Mouse (Mus musculus) kidney, adult 9 months (tissue): Measurements from ENCODE around the gene Ssbp2.

Experiments used
- DNase-seq: peaks from one replicate; pipeline ENCODE4 v3.0.0; 2022

Ssbp2 gene

DNA sequence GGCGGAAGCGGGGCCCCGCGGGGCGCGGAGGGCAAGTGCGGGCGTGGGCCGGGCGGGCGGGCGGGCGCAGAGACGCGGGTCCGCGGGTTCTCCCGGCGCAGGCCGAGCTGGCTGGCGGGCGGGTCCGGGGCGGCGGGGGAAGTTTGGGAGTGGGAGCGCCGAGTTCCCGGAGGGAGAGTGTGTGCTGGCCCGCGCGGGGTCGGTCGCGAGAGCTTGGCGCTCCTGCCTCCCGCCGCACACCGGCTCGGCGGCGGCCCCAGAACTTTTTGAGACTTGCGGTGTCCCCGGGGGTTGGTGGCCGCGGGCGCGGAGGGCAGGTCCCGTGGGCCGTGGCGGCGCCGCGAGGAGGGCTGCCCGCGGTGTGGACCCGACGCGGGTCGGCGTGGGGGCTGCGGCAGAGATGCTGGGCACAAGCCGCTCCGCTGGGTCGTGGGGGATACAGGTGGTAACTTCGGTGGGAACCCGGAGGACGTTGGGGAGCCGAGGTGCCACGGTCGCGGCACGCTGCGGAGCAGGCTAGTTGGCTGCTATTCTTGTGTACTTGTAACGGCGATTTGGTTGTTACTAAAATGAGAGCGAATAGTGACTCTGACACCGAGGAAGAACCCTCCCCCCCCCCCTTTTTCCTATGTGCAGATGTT lies 1.7 kb downstream of the Ssbp2 start:
- DNase-seq = no peak

DNA sequence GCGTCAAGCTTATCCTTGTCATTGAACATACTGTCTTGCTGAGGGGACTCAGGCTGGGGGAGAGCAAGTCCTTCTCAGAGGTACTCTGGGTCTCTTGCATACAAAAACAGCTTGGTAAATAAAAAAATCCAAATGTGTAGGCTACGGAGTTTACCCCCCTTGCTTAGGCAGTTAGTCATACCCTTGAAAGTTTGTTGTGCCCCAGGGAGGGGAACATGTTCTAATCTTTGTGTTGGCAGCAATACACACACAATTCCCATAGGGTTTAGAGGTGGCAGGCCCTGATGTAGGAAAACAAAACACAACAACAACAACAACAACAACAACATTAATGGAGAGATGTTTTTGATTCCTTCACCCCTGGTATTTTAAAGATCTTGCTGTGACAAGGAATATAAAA lies 2.3 kb downstream of the Ssbp2 start:
- no peak for DNase-seq

DNA sequence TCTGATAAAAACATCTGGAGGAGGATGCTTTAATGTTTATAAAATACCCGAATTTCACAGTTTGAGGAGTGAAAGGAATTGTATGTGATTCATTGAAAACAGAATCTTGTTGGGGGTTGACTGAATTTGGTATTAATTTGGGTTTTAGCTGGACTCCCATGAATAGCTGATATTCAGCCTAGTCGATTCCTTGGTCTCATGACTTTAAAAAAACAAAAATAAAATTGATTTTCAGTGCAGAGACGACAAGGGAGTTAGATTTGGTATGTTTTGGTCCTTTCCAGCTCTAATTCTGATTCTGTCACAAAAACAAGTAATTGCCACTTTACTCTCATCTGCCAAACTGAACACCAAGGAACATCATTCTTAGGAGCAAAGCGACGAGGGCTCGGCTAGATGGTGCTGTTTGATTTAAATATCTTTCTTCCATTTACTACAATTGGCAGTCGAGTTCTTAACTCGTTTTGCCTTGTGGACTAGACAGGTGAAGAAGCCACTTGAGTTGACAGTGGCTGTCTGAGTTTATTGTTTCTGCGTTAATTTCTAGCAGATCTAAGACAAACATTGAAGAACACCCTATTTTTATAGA lies 2.9 kb downstream of the Ssbp2 start:
- DNase-seq = peak; percentile 65

DNA sequence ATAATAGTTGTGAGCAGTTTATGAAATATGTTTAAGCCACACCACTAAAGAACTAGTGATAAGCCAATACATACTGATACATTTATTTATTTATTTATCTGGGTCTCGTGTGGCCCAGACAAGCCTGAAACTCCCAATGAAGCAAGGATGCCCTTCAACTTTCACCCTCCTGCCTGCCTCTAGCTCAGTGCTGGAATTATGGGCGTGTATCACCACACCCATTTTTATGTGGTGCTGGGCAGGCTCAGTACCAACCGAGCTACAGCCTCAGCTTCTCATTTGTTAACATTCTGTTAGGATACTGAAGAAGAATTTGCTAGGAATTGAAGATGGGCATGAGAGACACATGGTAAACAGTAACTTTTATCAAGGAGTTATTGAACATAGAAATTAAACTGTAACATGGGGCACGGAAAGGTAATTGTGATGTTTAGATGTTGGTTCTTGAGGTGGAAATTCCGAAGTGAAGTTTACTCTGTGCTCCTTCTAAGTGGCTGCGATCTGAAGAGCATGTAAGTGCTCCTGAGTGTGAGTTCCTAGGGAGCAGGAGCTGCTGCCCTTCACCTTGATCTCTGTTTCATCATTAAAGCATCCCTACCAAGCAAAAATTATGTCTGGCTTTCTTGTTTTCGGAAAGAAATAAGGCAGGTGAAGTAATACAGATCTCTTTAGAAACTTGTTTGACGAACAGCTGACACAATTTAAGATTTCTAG lies 5.1 kb downstream of the Ssbp2 start:
- DNase-seq = no peak

DNA sequence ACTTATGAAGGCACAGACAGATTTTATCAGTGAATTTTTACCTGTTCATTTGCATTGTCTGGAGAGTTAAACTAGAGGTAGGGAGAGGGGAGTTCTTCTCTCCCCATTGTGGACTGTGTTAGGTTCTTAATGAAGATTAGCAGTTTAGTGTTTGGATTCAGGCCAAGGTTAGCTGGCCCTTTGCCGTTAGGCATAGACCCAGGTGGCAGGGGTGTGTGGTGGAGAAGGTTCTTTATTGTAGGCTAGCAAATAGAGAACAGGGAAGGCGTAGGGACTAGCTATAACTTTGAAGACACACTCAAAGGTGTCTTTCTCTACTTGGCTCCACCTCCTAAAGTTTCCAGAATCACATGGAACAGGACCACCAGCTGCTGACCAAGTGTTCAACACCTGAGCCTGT lies 11.5 kb downstream of the Ssbp2 start:
- DNase-seq = peak; percentile 41

DNA sequence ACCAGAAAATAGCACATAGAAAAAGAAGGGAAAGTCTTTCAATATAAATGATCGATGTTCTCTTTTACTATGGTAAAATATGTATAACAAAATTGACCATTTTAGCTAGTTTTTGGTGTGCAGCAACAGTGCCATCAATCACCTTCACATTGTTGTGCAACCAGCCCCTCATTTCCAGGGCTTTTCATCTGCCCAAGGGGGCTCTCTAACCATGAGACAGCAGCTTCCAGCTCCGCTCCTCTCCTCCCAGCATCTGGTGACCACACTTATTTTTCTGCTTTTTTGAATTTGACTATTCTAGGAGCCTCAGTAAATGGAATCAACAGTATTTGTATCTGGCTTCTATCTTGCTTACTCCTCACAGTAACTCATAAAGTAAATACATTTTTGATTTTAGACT lies 11.9 kb downstream of the Ssbp2 start:
- no peak for DNase-seq

DNA sequence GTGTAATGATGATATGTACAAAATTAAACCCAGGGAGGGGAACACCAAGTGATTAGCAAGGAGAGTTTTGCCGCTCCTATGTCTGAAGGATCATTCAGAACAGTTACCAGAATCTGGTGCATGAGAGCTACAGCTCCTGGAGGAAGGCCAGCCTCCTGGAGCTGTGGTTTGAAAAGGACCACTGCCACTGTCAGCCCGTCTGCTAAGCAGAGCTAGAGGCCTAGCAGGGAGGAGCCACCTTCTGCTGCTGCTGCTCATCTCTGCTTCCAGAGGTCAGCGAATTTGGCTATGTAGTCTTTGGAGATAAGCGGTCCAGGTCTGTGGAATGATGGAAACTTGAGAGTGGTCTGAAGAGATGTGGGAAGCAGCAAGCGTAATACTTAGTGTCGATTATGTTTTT lies 13.4 kb downstream of the Ssbp2 start:
- no peak for DNase-seq

DNA sequence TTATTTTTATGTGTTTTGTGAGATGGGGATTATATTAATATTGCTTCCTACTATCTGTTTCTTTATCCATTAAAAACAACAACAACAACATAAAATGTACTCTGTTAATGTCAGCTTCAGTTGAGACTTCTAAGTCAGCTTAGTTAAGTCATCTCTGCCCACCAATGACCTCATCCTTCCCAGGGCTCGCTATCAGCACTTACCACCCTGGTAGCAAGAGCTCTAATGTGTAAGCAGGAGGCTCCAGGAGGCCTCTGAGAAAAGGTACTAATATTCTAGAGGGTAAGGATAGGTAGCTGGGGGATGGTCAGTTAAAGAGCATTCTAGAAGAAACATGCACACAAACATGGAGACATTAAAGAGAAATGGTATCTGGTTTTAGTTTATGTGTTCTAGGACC lies 13.9 kb downstream of the Ssbp2 start:
- DNase-seq = no peak

DNA sequence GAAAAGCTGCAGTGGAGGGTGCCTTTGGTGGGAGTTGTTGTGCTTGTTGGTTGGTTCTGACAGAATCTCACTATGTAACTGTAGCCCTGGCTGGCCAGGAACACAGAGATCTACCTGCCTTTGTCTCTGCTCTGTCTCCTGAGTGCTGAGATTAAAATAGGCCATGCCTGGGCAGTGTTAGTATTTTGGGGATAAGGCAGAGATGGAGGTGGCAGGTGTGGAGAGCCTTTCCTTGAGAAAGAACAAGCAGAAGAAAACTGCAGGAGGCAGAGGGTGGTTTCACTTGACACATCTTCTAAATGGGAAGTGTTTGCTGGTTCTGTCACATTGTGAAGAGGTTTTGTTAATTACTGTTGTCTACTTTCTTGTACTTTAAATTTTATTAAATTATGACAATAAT lies 15.8 kb downstream of the Ssbp2 start:
- DNase-seq = no peak

DNA sequence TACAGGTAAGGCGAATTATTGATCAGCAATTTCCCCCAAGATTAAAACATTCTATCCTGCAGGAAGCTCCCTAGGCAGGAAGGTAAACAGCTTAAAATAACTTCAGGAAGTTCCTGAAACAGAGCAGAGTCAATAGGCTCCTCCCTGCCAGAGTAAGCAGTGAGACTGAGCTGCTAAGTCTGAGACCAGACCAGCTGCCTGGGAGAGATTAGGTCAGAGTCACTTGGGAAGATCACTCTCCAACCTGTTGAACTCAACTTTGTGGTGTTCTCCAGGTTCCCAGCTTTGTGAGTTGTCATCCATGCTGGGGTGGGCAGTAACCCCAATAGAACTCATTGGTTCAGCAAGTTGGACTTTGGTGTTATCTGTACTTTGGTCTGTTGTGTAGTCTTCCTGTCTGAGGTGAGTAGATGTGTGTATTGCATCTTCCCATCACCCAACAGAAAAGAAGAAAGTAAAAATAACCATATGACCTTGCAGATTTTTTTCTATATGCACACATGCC lies 16.6 kb downstream of the Ssbp2 start:
- DNase-seq = peak; percentile 68

DNA sequence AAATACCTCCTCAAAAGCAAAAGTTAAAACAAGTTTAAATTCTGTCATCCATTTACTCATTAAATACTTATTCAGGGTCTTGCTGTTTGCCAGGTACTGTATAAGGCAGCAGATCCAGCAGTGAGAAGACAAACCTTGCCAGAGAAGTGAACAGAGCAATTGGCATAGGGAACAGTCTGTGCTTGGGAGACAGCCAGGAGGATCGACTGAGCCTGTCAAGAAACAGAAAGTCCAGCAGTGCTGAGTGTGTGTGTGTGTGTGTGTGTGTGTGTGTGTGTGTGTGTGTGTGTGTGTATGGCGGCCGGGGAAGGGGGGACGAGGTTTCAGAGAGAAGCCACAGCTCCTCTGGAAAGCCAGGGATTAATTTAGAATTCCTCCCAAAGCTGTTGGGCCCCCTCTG lies 17.9 kb downstream of the Ssbp2 start:
- DNase-seq = peak; percentile 91

DNA sequence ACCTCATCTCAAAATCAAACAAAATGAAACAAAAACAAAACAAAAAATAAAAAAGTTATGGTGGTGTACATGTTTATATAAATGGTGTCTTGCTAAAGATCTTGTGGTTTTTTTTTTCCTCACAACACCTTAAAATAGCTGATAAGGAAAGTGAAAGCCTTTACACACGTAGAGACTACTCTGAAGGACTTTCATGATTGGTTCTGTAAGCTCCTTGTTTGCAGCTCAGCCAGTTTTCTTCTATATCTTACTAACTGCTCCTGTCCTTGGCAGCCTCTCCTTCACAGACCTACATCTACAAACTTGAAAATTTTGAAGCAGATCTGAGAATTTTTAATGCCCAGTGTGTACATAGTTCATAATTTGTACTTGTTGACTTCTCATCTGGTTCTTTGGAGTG lies 24.2 kb downstream of the Ssbp2 start:
- no peak for DNase-seq

DNA sequence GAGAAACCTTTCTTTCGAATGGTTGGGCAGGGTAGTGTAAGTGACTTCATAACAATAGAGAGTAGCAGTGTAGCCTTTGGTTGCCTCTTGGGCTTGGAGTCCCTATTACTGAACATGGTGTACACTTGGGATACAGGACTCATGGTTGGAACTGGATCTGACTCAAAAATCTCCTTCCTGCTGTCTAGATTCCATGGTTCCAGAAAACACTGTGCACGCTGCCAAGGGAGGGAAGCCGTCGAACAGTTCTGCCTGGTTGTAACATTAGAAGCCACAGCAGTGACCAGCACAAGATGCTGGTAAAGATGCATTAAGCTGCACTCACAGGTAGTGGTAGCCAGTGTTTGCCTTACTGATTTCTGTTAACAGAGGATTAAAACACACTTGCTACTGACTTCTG lies 32.0 kb downstream of the Ssbp2 start:
- no peak for DNase-seq

DNA sequence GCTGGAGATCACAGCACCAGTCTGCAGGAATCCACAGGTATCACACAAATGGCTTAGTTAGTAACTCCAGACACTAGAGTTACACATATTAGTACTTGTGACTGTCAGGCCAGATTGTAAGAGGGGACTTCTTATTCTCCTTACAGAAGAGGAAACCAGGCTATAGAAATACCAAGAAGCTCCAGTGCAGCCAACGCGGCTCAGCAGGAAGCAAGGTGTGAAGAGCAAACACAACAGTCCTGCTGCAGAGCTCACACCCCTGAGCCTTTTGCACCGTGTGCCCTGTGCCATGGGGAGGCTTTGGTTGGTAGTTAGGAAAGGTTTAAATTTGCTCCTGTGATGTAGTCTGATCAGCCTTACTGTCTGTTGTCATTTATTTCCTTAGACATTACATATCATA lies 37.0 kb downstream of the Ssbp2 start:
- no peak for DNase-seq

DNA sequence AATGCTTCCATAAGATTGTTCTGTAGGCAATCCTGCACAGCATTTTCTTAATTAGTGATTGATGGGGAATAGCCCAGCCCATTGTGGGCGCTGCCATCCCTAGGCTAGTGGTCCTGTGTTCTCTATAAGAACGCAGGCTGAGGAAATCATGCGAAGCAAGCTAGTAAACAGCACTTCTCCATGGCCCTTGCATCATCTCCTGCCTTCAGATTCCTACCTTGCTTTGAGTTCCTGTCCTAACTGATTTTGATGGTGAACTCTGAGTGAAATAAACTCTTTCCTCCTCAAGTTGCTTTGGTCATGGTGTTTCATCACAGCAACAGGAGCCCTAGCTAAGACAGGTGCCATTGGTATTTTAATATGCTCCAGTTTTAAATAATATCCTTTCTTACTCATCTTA lies 41.7 kb downstream of the Ssbp2 start:
- no peak for DNase-seq

DNA sequence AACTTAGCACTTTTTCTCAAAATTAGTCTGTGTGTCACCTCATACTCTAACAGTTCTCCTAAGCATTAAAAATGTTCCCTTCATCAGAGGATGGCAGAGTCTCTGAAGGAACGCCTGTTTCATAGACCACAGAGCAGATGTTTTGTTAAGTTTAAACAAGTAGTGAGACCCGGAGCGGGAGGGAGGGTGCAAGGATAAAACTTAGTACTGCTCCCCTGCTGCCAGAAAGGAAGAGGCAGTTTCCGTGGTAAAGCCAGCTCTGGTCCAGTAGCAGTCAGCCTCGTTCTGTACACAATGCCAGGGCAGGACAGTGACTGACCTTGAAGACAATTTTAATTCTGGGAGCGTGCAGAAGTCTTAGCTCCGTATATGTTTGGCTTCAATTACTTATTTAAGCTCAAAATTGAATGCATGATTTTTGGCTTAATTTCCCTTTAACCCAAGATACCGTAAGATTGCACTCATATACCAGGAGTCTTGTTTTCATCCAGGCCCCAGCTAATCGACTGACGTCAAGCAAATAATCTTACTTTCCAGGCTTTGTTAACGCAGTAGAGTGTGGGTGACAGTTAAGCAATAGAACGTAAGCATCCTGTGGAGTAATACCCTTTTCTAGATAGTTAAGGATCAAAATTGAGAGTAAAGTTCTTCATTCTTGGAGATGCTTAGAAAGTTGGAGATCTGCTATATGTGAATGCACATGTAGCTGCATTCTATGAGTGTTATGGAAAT lies 42.7 kb downstream of the Ssbp2 start:
- DNase-seq = no peak

DNA sequence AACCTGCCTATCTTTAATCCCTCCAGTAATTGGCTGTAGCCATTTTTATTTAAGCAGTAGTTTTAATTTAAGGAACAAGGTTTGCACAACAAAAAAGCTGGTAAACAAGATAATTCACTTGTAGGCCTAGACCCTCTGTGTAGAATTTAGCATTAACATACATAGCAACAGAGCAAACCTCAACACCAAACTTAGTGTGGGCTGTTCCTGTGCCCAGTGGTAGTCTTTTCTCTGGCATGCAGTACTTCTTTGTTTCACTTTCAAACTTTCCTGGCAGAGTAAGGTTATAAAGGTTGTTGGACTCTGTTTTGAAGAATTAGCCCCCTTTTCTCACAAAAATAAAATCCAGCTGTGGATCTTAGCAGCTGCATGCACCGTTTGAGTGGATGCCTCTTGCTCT lies 48.9 kb downstream of the Ssbp2 start:
- no peak for DNase-seq

DNA sequence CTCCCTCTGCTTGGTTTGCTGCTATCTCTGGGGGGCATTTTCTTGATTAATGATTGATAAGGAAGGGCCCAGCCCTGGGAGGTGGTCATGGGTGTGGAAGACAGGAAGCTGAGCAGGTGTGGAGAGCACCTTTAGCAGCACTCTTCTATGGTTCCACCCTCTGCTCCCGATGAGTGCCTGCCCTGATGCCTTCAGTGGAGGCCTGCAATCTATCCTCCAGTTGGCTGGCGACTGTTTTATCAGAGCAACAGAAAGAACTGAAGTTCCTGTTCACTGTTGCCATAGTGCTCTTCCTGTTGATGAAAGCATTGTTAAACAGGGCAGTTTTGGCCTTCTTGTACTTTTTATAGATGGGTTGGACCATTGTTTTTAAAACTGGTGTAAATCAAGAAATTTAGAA lies 49.4 kb downstream of the Ssbp2 start:
- no peak for DNase-seq

DNA sequence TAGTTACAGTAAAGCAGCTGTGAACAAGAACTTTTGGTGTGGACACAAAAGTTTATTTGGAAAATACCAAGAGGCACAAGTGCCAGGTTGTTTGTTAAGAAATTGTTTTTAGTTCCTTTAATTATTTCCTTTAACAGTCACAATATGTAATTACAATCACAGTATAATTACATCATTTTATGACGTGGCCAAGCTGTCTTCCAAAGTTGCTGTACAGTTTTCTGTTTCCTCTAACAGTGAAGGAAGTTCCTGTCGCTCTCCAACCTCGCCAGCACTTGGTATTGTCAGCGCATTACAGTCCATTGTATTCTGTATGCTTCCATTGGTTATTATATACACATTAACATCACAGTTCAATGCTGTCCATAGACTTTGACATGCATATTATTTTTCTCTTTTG lies 54.9 kb downstream of the Ssbp2 start:
- DNase-seq = no peak

DNA sequence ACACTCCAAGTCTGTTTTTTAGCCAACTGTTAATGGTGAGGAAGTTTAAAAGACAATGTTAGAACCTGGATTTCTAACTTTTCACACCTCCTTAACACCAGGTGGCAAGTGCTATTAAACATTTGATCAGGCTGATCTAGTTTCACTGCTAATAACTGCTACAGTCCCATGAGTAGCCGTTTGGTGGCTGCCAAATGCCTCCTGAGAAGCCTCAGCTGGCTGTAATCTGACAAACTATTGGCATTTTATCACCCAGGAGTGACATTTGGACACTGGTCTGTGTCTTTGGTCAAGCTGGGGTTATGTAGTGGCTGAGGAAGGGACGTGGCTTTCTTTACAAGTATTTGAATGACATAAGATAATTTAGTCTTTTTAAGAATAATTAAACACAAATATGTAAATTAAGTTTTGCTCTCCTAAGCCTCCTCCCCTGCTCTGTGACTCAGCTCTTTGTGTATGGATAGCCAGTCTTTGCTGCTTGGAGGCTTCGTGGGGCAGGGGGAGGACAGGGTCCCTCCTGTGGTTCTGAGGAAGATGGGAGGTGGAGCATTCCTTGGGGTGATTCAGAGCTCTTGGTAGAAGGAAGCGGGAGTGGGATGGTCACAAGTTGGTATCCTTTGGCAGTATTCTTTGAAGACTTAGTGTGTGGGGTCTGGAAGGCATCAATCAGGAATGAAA lies 60.1 kb downstream of the Ssbp2 start:
- DNase-seq = no peak

DNA sequence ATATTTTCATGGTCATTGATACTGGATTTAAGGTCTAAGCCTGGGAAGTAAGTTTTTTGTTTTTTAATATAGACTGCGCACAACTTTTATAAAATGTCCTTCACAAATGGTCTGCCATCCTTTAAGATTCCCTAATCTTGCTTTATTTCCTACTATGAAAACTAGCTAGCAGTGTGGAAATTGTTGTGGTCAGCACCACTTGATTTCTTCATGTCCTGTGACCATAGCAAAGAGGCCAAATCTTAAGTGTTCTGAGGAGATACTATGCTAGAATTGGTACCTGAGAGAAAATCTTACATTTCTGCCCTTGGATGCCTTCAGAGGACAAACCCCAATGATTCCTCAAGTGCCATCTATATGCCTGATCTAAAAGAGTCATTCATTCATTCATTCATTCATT lies 60.9 kb downstream of the Ssbp2 start:
- no peak for DNase-seq

DNA sequence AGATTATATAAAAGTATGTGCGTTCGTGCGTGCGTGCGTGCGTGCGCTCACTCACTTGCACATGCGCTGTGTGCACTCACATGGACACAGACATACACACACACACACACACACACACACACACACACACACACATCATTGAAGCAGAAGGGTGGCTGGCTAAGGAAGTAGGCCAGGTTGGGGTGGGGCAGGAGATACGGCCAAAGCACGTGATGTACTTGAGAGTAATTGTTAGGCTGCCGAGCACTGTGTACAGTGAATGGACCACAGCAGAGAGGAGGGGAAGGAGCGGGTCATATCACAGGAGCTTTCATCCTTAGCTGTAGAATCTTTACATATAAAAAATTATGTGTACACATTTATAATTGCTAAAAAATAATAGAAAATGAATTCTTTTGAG lies 66.0 kb downstream of the Ssbp2 start:
- DNase-seq = no peak

DNA sequence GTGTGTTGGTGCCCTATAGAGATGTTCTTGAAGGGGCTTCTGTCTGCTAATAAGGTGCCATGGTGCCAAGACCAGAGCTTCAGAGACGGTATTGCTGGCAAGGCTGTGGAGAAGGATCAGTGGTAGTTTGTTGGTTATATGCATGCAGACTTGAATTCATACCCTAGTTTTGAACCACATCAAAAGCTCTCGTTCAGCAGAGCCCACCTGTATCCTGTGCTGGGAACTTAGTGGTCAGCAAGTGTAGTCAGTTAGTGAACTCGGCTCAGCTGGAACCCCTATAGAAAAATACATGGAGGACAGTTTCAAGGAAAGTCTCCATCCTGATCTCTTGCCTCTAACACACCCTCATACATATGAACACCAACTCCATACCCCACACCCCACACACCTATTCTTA lies 69.7 kb downstream of the Ssbp2 start:
- DNase-seq = no peak
